Mouse (Mus musculus) urinary bladder, adult 18-20 months (tissue): ENCODE data around the gene Tle2.

Experiments
- DNase-seq, 2 experiments: peaks; one replicate each; pipeline ENCODE4 v3.0.0; 2022; ENCODE audit warnings: low spot score in 2 of 2, mixed read lengths in 2 of 2

Gene Tle2

GRCm38 (mm10) chr10:81553807-81554755, 20.3 kb upstream of the Tle2 start:
- no peak for DNase-seq

GRCm38 (mm10) chr10:81556282-81556681, 18.1 kb upstream of the Tle2 start:
- DNase-seq = no peak

DNA sequence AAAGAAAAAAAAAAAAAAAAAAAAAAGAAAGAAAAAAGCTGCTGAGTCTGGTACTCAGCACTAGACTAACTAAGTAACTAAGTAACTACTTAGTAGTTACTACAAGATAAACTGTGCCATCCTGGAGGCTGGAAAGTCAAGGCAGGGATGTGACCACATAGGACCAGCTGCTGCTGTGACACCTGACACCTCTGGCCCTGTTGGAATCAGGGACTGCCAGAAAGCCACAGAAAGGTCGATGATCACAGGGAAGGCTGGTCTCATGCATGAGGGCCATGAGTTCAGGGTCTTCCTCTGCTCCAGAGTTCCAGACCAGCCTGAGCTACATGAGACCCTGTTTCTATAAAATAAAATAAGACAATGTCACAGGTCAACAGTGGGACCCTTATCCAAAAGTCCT, 16.9 kb upstream of the Tle2 start:
- no peak for DNase-seq

DNA sequence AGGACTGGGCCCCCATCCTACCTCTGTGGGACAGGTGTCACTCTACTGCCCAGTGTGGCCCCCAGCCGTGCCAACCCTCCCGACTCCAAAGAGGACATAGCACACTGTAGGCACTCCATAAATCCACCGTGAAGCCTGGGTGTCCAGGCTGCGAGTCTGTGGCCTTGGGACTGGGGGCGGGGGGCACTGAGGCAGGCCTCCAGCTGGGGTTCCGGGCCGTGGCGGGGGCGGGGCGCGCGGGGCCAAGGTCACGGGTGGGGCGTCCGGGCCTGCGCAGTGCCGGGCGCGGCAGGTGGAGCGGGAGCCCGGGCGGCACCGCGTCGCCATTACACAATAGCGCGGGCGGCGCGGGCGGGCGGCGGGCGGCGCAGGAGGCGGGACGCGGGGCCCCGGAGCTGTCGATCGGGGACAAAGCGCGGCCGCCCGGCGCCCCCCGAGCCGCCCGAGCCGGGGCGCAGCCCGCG, 15.2 kb upstream of the Tle2 start, which contains the start of gene Aes:
Gene Aes (plus strand): TSS at position 326 of the 464 bp plus-strand sequence.
- peak; percentile 74 to 79 for DNase-seq

DNA sequence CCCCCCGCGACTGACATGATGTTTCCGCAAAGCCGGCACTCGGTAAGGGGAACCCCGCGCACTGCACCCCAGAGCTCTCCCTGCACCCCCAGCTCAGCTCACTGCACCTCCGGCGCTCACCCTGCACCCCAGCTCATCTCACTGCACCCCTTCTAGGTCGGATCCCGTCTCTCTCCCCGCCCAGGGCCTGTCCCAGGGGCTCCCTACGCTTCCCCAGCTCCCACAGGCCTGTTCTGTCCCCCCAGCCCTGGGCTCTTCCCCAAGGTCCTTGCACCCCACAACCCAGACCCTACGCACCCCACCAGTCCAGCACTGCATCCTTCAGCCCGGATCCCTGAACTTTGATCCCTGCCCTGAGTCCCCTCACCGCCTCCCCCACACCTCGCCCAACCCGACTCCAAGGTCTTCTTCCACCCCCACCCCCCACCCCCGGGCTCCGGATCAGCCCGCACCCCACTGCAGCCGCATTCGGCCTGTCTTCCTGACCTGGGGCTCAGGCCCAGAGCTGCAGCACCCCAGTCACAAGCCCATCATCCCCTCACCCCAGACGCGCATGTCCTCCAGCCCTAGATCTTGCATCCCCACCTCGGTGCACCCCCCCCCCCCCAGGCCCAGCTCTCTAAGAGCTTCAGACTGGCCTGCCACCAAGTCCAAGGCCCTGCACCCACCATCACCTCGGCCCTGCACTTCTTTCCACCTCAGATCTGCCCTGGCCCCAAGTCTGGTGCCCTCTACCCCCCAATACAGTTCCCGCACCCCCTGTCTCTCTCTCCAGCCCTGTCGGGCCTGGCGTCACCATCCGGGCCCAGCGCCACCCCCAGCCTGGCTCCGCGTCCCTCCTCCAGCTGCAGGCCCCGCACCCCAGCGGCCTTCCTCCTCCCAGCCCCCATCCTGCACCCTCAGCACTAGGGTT, 14.5 kb upstream of the Tle2 start:
- DNase-seq = peak; percentile 53 to 69

GRCm38 (mm10) chr10:81560719-81561459, 13.5 kb upstream of the Tle2 start:
- no peak for DNase-seq

- DNase-seq = no peak
Observed at GRCm38 (mm10) chr10:81562411-81562810, 11.9 kb upstream of the Tle2 start.

DNA sequence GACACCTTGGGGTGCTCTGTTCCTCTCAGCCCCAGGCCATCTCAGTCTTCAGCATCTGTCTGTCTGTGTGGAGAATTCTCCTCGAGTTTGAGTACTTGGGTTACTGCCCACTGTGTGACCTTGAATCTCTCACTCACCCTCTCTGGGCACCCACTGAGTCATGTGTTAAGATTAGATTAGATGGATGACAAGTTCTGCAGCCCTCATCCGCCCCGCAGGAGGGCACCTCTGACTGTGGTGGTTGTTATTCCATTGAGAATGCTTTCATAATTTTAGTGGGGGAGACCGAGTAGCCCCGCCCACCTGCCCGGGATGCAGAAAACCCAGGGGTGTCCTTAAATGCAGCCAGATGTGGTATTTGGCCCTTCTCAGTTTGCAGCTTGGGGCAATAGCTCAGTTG, 10.9 kb upstream of the Tle2 start:
- no peak for DNase-seq

GRCm38 (mm10) chr10:81564216-81564615, 10.1 kb upstream of the Tle2 start:
- no peak for DNase-seq

DNA sequence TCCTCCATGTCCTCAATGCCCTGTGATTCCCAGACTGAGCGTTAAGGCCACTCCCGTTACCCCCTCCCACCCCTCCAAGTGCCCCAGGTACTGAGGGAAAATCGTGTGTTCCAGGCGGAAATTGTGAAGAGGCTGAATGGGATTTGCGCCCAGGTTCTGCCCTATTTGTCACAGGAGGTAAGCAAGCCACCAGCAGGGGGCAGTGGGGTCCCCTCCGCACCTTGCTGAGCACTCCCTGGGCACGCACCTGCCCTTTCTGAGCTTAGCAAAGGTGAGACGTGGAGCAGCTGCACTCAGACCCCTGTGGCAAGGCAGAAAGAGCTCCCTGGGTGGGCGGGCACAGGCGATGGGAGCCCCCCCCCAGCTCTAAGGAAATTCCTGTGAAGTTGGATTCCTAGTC, 9.6 kb upstream of the Tle2 start:
- DNase-seq = no peak

- DNase-seq = no peak
Observed at GRCm38 (mm10) chr10:81565257-81566228, 8.8 kb upstream of the Tle2 start.

DNA sequence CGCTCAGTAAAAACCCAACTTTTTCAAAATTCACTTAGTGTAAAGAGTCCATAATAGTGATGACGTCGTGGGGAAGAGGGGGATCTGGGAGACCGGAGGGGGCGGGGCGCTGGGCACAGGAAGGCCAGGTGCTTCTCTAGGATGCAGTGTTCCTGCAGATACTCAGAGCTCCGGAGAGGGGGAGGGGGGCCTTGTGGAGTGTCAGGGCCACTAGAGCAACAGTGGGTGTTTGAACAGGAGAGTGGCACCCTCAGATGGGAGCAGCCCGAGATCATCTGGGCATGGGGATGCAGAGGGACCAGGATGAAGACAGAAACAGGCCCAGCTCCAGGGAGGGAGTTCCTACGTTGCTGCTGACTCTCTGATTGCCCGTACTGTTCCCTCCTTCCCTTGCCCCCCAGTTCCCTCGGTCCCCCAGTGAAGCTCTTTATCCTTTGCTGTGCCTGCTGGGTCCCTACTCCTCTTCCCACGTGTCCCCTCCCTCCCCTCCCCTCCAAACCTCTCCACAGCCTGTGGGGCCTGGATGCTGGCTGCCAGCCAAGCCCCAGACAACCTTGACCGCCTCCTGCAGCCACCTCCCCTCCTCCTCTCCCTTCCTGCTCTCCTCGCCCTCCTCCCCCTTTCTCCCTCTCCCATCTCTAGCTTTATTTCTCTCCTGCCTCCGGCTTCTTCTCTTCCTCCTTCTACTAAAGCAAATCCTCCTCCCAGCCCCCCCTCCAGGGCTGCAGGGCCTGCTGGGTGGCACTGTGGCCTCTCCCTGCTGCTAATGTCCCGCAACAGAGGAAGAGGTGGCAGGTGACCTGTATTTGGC, 5.8 kb upstream of the Tle2 start:
- no peak for DNase-seq

GRCm38 (mm10) chr10:81569507-81570237, 4.7 kb upstream of the Tle2 start:
- no peak for DNase-seq

GRCm38 (mm10) chr10:81570238-81570800, 4.0 kb upstream of the Tle2 start:
- no peak for DNase-seq

DNA sequence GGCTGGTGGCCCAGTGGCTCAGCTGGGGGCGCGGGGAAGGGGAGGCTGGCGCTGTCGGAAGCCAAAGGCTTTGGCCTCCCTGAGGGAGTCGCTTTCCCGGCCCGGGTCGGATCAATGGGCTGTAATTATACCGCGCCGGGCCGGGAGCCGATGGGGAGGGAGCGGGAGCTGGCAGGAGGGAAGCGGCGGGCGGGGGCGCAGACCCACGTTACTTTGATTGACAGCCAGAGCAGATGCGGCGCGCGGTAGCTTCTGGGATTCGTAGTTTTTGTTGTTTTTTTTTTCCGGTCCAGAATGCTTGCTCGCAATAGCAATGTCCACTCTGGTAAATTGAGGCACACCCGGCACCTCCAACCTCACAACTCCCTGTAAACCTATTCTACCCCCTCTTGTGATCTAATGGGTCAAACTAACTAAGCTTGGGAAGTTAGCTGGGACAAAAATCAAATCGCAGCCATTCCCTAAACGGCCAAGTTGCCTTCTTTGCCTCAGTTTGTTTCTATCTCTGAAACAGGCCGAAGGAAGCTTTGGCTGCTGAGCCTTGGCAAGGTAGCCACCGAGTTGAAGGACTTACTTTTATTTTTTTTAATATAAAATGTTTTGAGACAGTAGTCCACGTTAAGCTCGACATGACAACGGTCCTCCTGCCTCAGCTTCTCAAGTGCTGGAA, 3.4 kb upstream of the Tle2 start:
- peak; percentile 77 to 86 for DNase-seq

DNA sequence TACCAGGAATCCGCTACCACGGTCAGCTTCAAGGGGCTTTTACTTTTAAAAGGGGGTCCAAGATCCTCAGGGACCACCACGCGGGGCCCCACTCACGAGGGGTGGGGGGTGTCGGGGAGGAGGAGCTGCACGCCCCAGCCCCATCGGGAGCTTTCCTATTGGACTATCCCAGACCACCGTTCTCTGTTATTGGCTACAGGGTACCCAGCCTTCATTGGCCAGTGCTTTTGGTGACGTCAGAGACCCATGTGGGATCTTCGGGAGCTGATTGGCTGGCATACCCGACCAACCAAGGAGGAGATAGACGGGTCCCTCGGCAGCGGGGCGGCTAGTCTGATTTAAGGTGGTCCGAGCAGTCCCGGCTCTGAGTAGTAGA, 2.9 kb upstream of the Tle2 start:
- peak; percentile 90 to 98 for DNase-seq

DNA sequence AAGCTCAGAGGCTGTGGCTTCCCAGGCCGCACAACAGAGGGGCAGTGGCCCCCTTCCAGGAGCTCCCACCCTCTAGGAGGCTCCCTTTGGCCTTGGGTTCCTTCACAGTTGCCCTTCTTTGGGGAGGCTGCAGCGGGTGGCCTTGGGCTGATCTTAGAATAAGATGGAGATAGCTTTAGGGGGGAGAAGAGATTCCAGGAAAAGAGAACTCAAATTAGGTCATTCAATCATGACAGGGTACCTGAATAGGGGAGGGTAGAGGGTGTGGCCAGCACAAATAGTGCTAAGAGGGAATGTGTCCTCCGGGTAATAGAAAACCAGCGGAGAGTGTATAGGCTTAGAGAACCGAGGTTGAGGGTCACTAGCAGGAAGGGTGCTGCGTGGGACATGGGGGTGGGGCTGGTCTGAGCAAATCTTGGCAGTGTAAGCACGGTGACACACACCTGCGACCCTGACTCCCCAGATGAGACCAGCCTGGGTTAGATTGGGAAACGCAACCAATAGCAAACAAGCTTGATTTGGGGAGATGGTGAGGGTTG, 2.2 kb upstream of the Tle2 start:
- DNase-seq = no peak

DNA sequence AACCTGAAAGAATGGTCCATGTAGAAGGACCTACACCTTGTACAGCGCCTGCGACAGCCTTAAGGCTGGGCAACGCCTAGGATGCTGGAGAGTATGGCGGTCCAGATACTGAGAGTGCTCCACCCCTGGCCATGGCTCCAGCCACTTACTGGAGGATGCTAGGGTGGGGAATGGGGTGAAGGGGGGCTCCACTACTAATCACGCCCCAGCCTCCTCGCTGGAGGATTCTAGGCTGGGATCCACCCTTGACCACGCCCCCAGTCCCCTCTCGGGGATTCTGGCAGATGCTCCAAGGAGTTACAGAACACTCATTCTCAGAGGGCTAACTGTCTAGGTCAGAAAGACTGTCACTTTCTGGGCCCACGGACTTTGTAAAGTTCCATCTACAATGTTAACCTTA, 1.4 kb upstream of the Tle2 start:
- DNase-seq = peak in 1 of 2 experiments; percentile 73
